Mouse (Mus musculus): Measurements from ENCODE around the gene Nectin3. TPM values are rescaled to one million over a fixed set of nuclear protein-coding genes. Genes with fewer than 3 reads are reported as not detected.

The Nectin3 gene
- polyA plus RNA-seq, 1 experiment from 2014 or later: 14.5 TPM

GRCm38 (mm10) chr16:46356663-46357062 is 141.7 kb downstream of the Nectin3 start:
- no peaks in the 10 kb centered on the region for H3K27me3 ChIP-seq
- H3K36me3 ChIP-seq: no peaks in the 10 kb centered on the region
- H3K9ac ChIP-seq: no peak overlapping the region
- H3K4me3 ChIP-seq: no peak overlapping the region
- H3K27ac ChIP-seq: no peak overlapping the region
- 43% methylated on average over 3 of the region's 3 CpGs for WGBS
- no peak for ATAC-seq (ENCODE audit: insufficient number of reproducible peaks, insufficient read depth, low FRiP score, low TSS enrichment, low read depth)
- H3K4me1 ChIP-seq: peaks cover 4% of the 10 kb centered on the region; the same call in 1 of the 2 replicates
- H3K4me2 ChIP-seq: no peak overlapping the region
- no peaks in the 10 kb centered on the region for H3K9me3 ChIP-seq
